Mouse (Mus musculus): ENCODE data around the gene Ppp1r18. TPM values are rescaled to one million over a fixed set of nuclear protein-coding genes. Genes with fewer than 3 reads are reported as not detected.

Ppp1r18 gene
- polyA plus RNA-seq, 1 experiment from 2014 or later: 30.3 TPM

DNA sequence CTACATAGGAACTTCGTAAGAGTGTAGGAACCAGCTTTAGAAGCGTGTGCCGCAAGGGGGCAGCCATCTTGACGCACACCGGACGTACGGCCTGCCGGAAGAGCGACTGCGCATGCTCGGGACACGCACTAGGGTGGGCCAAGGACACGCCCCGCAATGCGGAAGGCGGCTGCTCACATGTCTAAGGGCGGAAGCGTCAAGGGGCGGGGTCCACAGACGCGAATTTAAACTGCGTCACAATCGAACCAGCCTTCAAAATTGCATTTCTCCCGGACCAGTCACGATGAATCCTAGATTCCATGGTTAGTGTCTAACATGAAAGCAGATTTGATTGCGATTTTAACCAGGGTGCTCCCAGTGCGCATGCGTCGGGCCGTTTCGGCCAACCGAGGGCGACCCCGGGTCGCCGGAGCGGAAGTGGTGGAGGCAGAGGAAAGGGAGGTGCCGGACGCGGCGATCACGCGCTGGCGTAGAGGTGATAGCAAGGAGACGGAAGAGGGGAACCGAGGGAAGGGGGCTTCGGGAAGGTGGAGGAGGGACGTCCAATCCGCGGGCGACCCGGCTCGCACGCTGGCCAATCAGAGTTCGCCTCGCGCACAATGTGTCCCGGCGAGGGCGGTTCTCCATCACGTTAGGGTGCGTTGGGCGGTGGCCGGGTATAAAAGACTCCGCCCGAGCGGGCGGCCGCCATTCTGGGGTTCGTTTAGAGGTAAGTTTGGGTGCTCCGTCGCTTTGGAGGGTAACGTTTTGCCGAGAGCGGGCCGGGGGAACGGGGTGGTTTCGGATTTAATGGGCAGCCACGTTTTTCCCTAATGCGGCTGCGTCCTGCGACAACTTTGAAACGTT lies 51.1 kb downstream of the Ppp1r18 start, which contains the start of the genes Mrps18b and Ppp1r10:
Mrps18b (minus strand) TSS at position 93 of the 846 bp plus-strand sequence.
Ppp1r10 (plus strand) TSS at position 138 of the 846 bp plus-strand sequence.
- Histone ChIP-seq H3K27ac (replicated peaks) (peak within 1 kb of the TSS; percentile 98), H3K4me1 (peaks cover 31% of the 10 kb centered on the region), H3K4me3 (replicated peaks) (peak within 1 kb of the TSS; percentile 80), H3K9ac (peak within 1 kb of the TSS; percentile 76), H3K9me3 (replicated peaks) (no peaks in the 10 kb centered on the region), H3K36me3 (peaks cover 19% of the 10 kb centered on the region), H3K27me3 (no peaks in the 10 kb centered on the region), H3K4me2 (replicated peaks) (peak within 1 kb of the TSS; percentile 86)
- peak; percentile 97 for ATAC-seq (ENCODE audit: insufficient number of reproducible peaks, low FRiP score, low TSS enrichment, low read depth)
- under 1% methylated on average over 83 of the region's 83 CpGs for WGBS

DNA sequence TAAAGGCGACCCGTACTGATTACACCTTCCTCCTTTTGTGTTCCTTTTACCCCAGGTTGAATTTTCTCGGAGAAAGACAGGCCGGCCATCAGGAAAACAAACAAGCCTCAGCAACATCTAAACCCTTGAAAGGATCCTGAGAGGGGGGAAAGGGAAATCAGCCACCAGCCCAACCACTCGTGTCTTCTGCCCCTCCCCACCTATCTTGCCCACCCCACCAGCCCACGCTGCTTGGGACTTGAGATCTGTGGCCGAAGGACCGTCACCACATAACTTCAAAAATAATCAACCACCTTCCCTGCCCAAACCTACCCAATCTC lies 51.7 kb downstream of the Ppp1r18 start:
- no peaks in the 10 kb centered on the region for H3K27me3 ChIP-seq
- H3K9me3 ChIP-seq (replicated peaks): no peaks in the 10 kb centered on the region
- WGBS: 1% methylated on average over 8 of the region's 8 CpGs
- peak overlapping the region; percentile 86 for H3K4me2 ChIP-seq (replicated peaks)
- peak overlapping the region; percentile 76 for H3K9ac ChIP-seq
- no peak for ATAC-seq (ENCODE audit: insufficient number of reproducible peaks, low FRiP score, low TSS enrichment, low read depth)
- peak overlapping the region; percentile 98 for H3K27ac ChIP-seq (replicated peaks)
- peak overlapping the region; percentile 80 for H3K4me3 ChIP-seq (replicated peaks)
- H3K4me1 ChIP-seq: peaks cover 31% of the 10 kb centered on the region
- peaks cover 14% of the 10 kb centered on the region for H3K36me3 ChIP-seq

DNA sequence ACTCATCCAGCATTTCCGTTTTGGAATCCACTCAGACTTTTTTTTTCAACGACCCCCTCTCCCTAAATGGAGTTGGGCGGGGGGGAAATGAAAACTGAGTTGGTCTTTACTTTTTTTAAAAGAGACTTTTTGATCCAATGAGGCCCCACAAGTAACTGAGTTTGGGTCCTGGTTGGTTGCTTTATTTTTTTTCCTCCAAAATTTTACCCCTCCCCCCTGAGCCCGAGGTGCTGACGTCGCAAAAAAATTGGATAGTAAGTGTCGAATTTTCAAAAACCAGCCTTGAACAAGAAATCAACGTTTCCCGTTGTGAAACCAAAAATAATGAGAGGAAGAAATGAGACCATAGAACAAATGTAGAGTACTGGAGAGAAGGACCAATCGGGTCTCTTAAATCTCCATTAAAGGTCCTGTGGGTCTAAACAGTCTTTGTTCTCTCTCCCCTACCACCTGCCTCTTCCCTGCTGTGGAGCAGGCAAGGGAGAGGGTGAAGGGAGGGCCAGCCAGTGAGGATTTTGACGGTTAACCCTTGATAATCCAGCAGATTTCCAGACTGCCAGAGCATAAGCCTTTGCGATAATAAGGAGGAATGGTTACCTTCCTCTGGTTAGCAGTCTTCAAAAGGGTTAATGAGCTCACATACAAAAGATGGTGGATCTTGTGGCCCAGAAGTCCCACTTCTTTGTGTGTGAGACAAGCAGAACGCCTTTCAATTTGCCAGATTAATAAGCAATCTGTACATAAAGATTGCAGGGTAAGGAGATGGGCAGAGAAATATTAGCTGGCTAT lies 52.3 kb downstream of the Ppp1r18 start:
- WGBS: 0% methylated on average over 13 of the region's 13 CpGs
- Histone ChIP-seq H3K27ac (replicated peaks) (peak overlapping the region; percentile 98), H3K4me1 (peaks cover 31% of the 10 kb centered on the region), H3K4me2 (replicated peaks) (peak overlapping the region; percentile 86), H3K27me3 (no peaks in the 10 kb centered on the region), H3K9me3 (replicated peaks) (no peaks in the 10 kb centered on the region), H3K4me3 (replicated peaks) (peak overlapping the region; percentile 80), H3K36me3 (peaks cover 8% of the 10 kb centered on the region), H3K9ac (peak overlapping the region; percentile 76)
- no peak for ATAC-seq (ENCODE audit: insufficient number of reproducible peaks, low FRiP score, low TSS enrichment, low read depth)

DNA sequence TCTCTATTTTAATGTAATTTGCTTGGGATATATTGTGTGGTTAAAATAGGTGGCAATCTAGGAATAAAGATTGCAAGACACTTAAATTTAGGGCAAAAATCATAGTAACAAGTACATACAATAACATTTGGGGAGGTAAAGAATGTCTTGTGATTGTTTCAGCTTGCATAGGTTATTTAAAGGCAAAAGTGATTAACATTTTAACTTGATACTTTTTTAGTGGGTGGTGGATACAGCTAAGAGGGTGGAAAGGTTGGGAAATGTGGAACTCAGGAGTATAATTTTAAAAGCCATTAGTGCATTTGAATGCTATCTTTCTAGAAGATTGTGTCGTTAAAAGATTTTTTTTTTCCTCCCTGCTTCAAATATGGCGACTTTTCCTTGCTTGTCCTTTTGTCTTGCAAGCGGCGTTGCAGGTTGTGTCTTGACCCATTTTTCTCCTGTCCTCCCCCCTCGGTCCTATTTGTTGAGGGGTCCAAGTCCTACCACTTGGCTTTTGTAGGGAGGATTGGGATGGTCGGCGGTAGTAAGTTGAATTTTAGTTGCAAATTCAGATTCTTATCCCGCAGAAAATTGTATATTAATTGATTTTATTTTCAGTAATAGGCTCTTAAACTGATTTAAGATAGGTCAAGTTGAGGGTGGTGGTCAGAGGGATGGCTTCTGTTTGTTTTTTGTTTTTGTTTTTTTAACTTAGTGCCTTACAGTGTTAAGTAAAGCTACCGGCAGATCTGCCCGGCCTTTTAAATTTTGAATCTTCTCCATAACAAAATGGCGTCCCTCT lies 53.1 kb downstream of the Ppp1r18 start:
- H3K9ac ChIP-seq: peak overlapping the region; percentile 76
- WGBS: under 1% methylated on average over 11 of the region's 11 CpGs
- H3K27me3 ChIP-seq: no peaks in the 10 kb centered on the region
- H3K36me3 ChIP-seq: peaks cover 6% of the 10 kb centered on the region
- ATAC-seq (ENCODE audit: insufficient number of reproducible peaks, low FRiP score, low TSS enrichment, low read depth): no peak
- H3K9me3 ChIP-seq (replicated peaks): no peaks in the 10 kb centered on the region
- H3K4me3 ChIP-seq (replicated peaks): peak overlapping the region; percentile 80
- H3K27ac ChIP-seq (replicated peaks): peak overlapping the region; percentile 98
- H3K4me1 ChIP-seq: peaks cover 31% of the 10 kb centered on the region
- H3K4me2 ChIP-seq (replicated peaks): peak overlapping the region; percentile 86

DNA sequence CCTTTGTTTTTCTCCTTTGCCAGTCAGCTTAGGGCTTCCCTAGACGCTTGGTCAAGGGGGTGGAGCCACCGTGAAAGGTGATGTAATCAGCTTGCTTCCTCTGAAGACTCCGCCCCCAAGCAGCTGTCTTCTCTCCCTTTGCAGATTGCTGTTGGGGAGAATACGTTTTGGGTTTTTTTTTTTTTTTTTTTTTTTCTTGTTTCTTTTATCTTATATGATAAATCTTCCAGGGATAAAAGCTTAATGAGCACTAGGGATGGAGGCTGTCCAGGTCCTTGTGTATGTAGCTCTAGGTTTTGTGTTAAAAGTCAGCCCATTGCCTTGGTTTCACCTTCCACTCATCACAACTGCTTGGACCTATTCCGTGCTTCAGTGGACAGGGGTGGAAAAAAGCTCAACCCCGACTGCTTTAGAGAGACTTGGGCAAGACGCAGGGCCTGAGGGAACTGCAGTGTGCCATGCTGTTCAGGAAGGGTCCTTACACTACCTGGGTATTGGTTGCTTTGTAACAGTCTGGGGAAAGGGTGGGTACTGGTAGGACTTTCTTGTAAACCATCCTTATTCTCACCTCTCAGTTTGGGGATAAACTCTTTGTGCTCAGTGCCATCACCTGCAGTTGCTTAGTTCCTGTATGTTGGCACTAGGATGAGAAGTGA lies 53.8 kb downstream of the Ppp1r18 start:
- peak; percentile 34 for ATAC-seq (ENCODE audit: insufficient number of reproducible peaks, low FRiP score, low TSS enrichment, low read depth)
- Histone ChIP-seq H3K27ac (replicated peaks) (peak overlapping the region; percentile 98), H3K9me3 (replicated peaks) (no peaks in the 10 kb centered on the region), H3K4me3 (replicated peaks) (peak overlapping the region; percentile 80), H3K36me3 (peaks cover 13% of the 10 kb centered on the region), H3K27me3 (no peaks in the 10 kb centered on the region), H3K9ac (peak overlapping the region; percentile 76), H3K4me2 (replicated peaks) (peak overlapping the region; percentile 86), H3K4me1 (peaks cover 31% of the 10 kb centered on the region)
- WGBS: 13% methylated on average over 7 of the region's 7 CpGs

DNA sequence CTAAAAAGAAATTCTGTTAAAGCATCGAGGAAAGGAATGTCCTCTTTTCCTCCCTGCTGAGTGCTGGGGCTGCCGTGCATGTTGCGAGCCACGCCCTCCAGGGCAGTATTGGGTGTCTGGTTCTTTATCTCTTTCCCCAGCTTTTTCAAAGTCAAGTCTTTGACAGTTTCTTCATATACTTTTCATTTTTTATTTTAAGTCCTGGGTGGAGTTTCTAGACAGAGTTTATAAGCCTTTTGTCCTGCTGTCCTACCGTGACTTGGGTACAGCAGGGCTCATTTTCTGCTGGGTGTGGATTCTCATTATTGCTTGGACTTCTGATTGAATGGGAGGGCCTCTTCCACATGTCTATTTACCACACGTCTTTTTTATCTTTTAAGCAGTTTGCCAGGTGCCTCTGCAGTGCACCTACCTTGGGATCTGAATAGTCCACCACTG lies 54.5 kb downstream of the Ppp1r18 start:
- H3K4me3 ChIP-seq (replicated peaks): peak overlapping the region; percentile 80
- H3K36me3 ChIP-seq: peaks cover 20% of the 10 kb centered on the region
- no peak for ATAC-seq (ENCODE audit: insufficient number of reproducible peaks, low FRiP score, low TSS enrichment, low read depth)
- peak overlapping the region; percentile 31; the same call in 1 of the 2 replicates for H3K9ac ChIP-seq
- H3K4me1 ChIP-seq: peaks cover 26% of the 10 kb centered on the region
- peak overlapping the region; percentile 86 for H3K4me2 ChIP-seq (replicated peaks)
- peak overlapping the region; percentile 98 for H3K27ac ChIP-seq (replicated peaks)
- H3K9me3 ChIP-seq (replicated peaks): no peaks in the 10 kb centered on the region
- 45% methylated on average over 6 of the region's 6 CpGs for WGBS
- no peaks in the 10 kb centered on the region for H3K27me3 ChIP-seq

DNA sequence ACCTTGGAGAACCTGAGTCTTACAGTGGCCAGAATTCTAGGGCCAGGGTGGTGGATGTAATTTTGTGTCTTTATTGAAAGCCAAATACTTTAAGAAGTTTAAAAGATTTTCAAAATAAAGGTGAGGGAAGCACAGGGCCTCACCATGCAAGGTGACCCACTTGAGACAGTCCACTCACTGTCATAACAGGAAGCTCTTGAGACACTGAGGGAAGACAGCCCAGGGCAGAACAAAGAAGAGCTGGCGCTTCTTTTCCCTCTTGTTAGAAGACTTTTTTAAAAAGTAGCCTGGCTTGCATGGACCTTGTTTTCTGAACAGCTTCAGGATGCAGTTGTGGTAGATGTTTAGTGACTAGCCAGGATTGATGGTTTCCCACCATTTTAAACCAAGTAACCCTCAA lies 55.0 kb downstream of the Ppp1r18 start:
- H3K36me3 ChIP-seq: peaks cover 25% of the 10 kb centered on the region
- 62% methylated on average over 1 of the region's 1 CpGs for WGBS
- H3K27me3 ChIP-seq: no peaks in the 10 kb centered on the region
- no peak overlapping the region for H3K9ac ChIP-seq
- H3K27ac ChIP-seq (replicated peaks): peak overlapping the region; percentile 98
- peak overlapping the region; percentile 80; the same call in 1 of the 2 replicates for H3K4me3 ChIP-seq (replicated peaks)
- ATAC-seq (ENCODE audit: insufficient number of reproducible peaks, low FRiP score, low TSS enrichment, low read depth): no peak
- 0 out of 2 replicates have a peak overlapping the region, but pooled peaks have one; percentile 86 for H3K4me2 ChIP-seq (replicated peaks)
- no peaks in the 10 kb centered on the region for H3K9me3 ChIP-seq (replicated peaks)
- H3K4me1 ChIP-seq: peaks cover 21% of the 10 kb centered on the region

DNA sequence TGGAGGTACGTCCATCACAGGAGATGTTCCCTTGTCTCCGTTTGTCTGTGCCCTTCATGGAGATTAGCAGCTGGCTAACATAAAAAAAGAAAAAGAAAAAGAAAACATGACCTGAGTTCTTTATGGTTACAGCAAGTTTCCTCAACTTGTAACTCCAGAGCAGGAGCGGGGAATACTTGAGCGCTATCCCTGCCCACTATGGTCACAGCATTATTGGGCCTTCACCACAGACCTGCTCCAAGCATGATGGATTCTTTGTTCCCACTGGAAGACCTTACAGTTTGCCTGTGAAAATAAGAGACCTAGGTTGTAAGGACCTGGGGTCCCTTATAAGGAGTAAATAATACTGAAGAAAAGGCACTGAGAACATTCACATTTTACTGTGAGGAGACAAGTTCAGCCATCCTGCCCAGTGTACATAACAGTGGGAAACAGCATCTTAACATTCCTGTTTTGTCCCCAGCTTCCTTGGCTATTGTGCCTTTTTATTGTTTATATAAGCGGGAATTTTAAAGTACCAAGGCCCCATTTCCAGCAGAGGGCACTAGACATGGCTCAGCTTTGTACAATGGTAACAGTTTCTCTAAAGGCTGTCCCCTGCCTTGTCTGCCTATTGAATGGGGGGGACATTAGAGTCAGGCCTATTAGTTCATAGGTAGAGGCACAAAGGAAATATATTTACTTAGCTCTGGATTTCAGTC lies 55.6 kb downstream of the Ppp1r18 start:
- no peak overlapping the region for H3K4me3 ChIP-seq (replicated peaks)
- no peak overlapping the region for H3K4me2 ChIP-seq (replicated peaks)
- peaks cover 18% of the 10 kb centered on the region for H3K4me1 ChIP-seq
- no peaks in the 10 kb centered on the region for H3K27me3 ChIP-seq
- no peak overlapping the region for H3K9ac ChIP-seq
- WGBS: 75% methylated on average over 5 of the region's 5 CpGs
- H3K27ac ChIP-seq (replicated peaks): peak overlapping the region; percentile 98; the same call in 1 of the 2 replicates
- H3K9me3 ChIP-seq (replicated peaks): no peaks in the 10 kb centered on the region
- peaks cover 31% of the 10 kb centered on the region for H3K36me3 ChIP-seq
- ATAC-seq (ENCODE audit: insufficient number of reproducible peaks, low FRiP score, low TSS enrichment, low read depth): no peak

DNA sequence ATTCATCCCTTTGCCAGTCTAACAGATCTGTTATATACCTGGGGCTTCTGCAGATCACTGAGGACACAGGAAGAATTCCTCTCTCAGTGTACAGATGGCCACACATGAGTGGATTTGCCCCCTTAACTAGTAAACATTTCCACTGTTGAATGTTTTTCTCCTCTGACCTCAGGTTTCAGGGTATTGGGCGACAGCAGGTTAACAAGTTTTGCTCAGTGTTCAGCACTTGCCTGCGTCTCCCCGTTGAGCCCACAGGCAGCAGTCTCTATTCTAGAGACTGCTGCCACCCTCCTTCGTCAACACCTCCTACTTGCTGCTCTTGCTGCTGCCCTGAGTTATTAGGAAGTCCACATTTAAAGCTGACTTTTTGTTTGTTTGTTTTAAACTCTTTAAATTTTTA lies 56.3 kb downstream of the Ppp1r18 start:
- no peak for ATAC-seq (ENCODE audit: insufficient number of reproducible peaks, low FRiP score, low TSS enrichment, low read depth)
- no peak overlapping the region for H3K4me3 ChIP-seq (replicated peaks)
- no peaks in the 10 kb centered on the region for H3K9me3 ChIP-seq (replicated peaks)
- no peak overlapping the region for H3K4me2 ChIP-seq (replicated peaks)
- H3K27me3 ChIP-seq: no peaks in the 10 kb centered on the region
- no peak overlapping the region for H3K27ac ChIP-seq (replicated peaks)
- 80% methylated on average over 4 of the region's 4 CpGs for WGBS
- H3K36me3 ChIP-seq: peaks cover 38% of the 10 kb centered on the region
- H3K9ac ChIP-seq: no peak overlapping the region
- H3K4me1 ChIP-seq: peaks cover 18% of the 10 kb centered on the region

DNA sequence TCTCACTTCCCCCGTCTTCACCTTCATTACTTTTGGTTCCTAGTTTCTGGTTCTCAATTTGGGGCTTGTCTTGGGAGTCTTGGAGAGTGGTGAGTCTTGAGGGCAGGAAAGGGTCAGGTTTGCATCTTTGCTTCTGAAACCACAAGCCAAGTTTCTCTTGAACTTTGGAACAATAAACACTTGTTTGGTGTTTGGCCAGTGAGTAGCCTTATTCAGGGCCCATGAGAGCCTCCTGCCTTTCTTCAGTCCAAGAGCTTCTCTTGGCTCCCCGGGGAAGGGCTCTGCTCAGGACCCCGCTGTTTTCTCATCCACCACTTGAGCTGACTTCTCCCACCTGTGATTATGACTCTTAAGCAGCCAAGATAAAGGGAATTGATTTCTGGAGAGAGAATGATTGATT lies 57.2 kb downstream of the Ppp1r18 start:
- Histone ChIP-seq H3K4me3 (replicated peaks) (no peak overlapping the region), H3K4me1 (peaks cover 18% of the 10 kb centered on the region), H3K27ac (replicated peaks) (no peak overlapping the region), H3K9ac (no peak overlapping the region), H3K36me3 (peaks cover 44% of the 10 kb centered on the region), H3K4me2 (replicated peaks) (no peak overlapping the region), H3K27me3 (no peaks in the 10 kb centered on the region), H3K9me3 (replicated peaks) (no peaks in the 10 kb centered on the region)
- no peak for ATAC-seq (ENCODE audit: insufficient number of reproducible peaks, low FRiP score, low TSS enrichment, low read depth)
- 79% methylated on average over 3 of the region's 3 CpGs for WGBS

Measured in embryonic facial prominence, embryonic 15.5 days (tissue).